Mouse (Mus musculus) spleen, adult 2 months (tissue): ENCODE measurements around the gene Aff3.

Source experiments
- CTCF ChIP-seq: fragments of 200-500 bp; IDR thresholded peaks from 2 replicates; pipeline ENCODE4 v1.5.1; 2011; ENCODE audit warnings: mild to moderate bottlenecking, inconsistent platforms; ENCODE audit not compliant: insufficient read depth, insufficient read length, insufficient replicate concordance; ENCODE audit errors: extremely low read depth
- POLR2A ChIP-seq: fragments of 200-500 bp; IDR thresholded peaks from 2 replicates; pipeline ENCODE4 v1.6.1; 2011; ENCODE audit warnings: low read depth, low read length, inconsistent platforms

GRCm38 (mm10) chr1:38377930-38378329, 286.8 kb downstream of the Aff3 start:
- TF ChIP-seq CTCF, result no peak
- no peak for TF ChIP-seq POLR2A
